Mouse (Mus musculus): ENCODE results near the gene Cited4. TPM values are rescaled to one million over a fixed set of nuclear protein-coding genes. Genes with fewer than 3 reads are reported as not detected.
A peak's percentile ranks its signal among the peaks of the same experiment; 100 is the strongest.

Gene Cited4
- polyA plus RNA-seq, 1 experiment, result not detected

GRCm38 (mm10) chr4:120697353-120697752 is 31.0 kb downstream of the Cited4 start:
- TF ChIP-seq USF1 (IDR thresholded peaks at IDR 0.05; ENCODE audit: low read depth) (no peak), MYOG (IDR thresholded peaks at IDR 0.05; ENCODE audit: control insufficient read depth in 1 of 3, insufficient read depth in 1 of 3, insufficient read length in 2 of 3, low read depth in 2 of 3) (no peak), POLR2A (IDR thresholded peaks at IDR 0.05; ENCODE audit: insufficient read length, low read depth) (no peak), MAX (IDR thresholded peaks at IDR 0.05; ENCODE audit: low read depth) (no peak), E2F4 (IDR thresholded peaks at IDR 0.05; ENCODE audit: insufficient read depth) (no peak), MYOD1 (IDR thresholded peaks at IDR 0.05; ENCODE audit: control insufficient read depth in 1 of 3, insufficient read length in 2 of 3, low read depth in 2 of 3) (no peak), TCF12 (IDR thresholded peaks at IDR 0.05; ENCODE audit: insufficient read depth, poor library complexity, severe bottlenecking) (no peak)
- Histone ChIP-seq H3K27me3 (ENCODE audit: control insufficient read depth, insufficient read depth, insufficient read length) (peaks cover 5% of the 10 kb centered on the region), H3K79me2 (ENCODE audit: control insufficient read depth, insufficient read depth) (no peaks in the 10 kb centered on the region), H3K36me3 (ENCODE audit: control insufficient read depth, insufficient read depth) (no peaks in the 10 kb centered on the region), H3K4me3 (no peak overlapping the region), H3ac (ENCODE audit: control insufficient read depth, insufficient read length) (no peak overlapping the region), H3K4me2 (ENCODE audit: low read depth) (no peak overlapping the region)

- TF ChIP-seq POLR2A (IDR thresholded peaks at IDR 0.05; ENCODE audit: insufficient read length, low read depth) (no peak), CEBPB (IDR thresholded peaks at IDR 0.05; ENCODE audit: insufficient read depth, poor library complexity, severe bottlenecking) (no peak), TCF12 (IDR thresholded peaks at IDR 0.05; ENCODE audit: insufficient read depth, poor library complexity, severe bottlenecking) (no peak), TCF3 (IDR thresholded peaks at IDR 0.05; ENCODE audit: insufficient read length, low read depth) (no peak), MYOD1 (IDR thresholded peaks at IDR 0.05; ENCODE audit: control insufficient read depth in 1 of 3, insufficient read length in 2 of 3, low read depth in 2 of 3) (no peak), MYOG (IDR thresholded peaks at IDR 0.05; ENCODE audit: control insufficient read depth in 1 of 3, insufficient read depth in 1 of 3, insufficient read length in 2 of 3, low read depth in 2 of 3) (no peak), MAX (IDR thresholded peaks at IDR 0.05; ENCODE audit: low read depth) (no peak), SRF (IDR thresholded peaks at IDR 0.05; ENCODE audit: control insufficient read depth, insufficient read length, low read depth) (no peak), REST (IDR thresholded peaks at IDR 0.05; ENCODE audit: insufficient read depth, insufficient read length) (no peak), E2F4 (IDR thresholded peaks at IDR 0.05; ENCODE audit: insufficient read depth) (no peak), POLR2AphosphoS2 (IDR thresholded peaks at IDR 0.05; ENCODE audit: insufficient read length, low read depth) (no peak)
- H3K79me2 ChIP-seq (ENCODE audit: control insufficient read depth, insufficient read depth), result no peaks in the 10 kb centered on the region
- H3K27me3 ChIP-seq (ENCODE audit: control insufficient read depth, insufficient read depth, insufficient read length), result peaks cover 5% of the 10 kb centered on the region
- no peak overlapping the region for H3K4me2 ChIP-seq (ENCODE audit: low read depth)
- no peak overlapping the region for H3K4me3 ChIP-seq
- H3ac ChIP-seq (ENCODE audit: control insufficient read depth, insufficient read length), result no peak overlapping the region
- H3K36me3 ChIP-seq (ENCODE audit: control insufficient read depth, insufficient read depth), result no peaks in the 10 kb centered on the region
Measured at GRCm38 (mm10) chr4:120697799-120698484, 31.6 kb downstream of the Cited4 start.

GRCm38 (mm10) chr4:120701180-120701579 is 34.8 kb downstream of the Cited4 start:
- Histone ChIP-seq H3K27me3 (ENCODE audit: control insufficient read depth, insufficient read depth, insufficient read length) (no peaks in the 10 kb centered on the region), H3ac (ENCODE audit: control insufficient read depth, insufficient read length) (no peak overlapping the region), H3K79me2 (ENCODE audit: control insufficient read depth, insufficient read depth) (no peaks in the 10 kb centered on the region), H3K36me3 (ENCODE audit: control insufficient read depth, insufficient read depth) (no peaks in the 10 kb centered on the region), H3K4me2 (ENCODE audit: low read depth) (no peak overlapping the region), H3K4me3 (no peak overlapping the region)
- TF ChIP-seq USF1 (IDR thresholded peaks at IDR 0.05; ENCODE audit: low read depth) (no peak), MYOD1 (IDR thresholded peaks at IDR 0.05; ENCODE audit: control insufficient read depth in 1 of 3, insufficient read length in 2 of 3, low read depth in 2 of 3) (no peak), MYOG (IDR thresholded peaks at IDR 0.05; ENCODE audit: control insufficient read depth in 1 of 3, insufficient read depth in 1 of 3, insufficient read length in 2 of 3, low read depth in 2 of 3) (peak in 1 of 3 experiments; percentile 7)

GRCm38 (mm10) chr4:120702056-120702455 is 35.7 kb downstream of the Cited4 start:
- no peaks in the 10 kb centered on the region for H3K27me3 ChIP-seq (ENCODE audit: control insufficient read depth, insufficient read depth, insufficient read length)
- H3K4me3 ChIP-seq, result no peak overlapping the region
- H3ac ChIP-seq (ENCODE audit: control insufficient read depth, insufficient read length), result no peak overlapping the region
- no peak overlapping the region for H3K4me2 ChIP-seq (ENCODE audit: low read depth)
- H3K36me3 ChIP-seq (ENCODE audit: control insufficient read depth, insufficient read depth), result no peaks in the 10 kb centered on the region
- no peaks in the 10 kb centered on the region for H3K79me2 ChIP-seq (ENCODE audit: control insufficient read depth, insufficient read depth)
- TF ChIP-seq MYOD1 (IDR thresholded peaks at IDR 0.05; ENCODE audit: control insufficient read depth in 1 of 3, insufficient read length in 2 of 3, low read depth in 2 of 3) (peak in 2 of 3 experiments; percentile 87 to 95), CEBPB (IDR thresholded peaks at IDR 0.05; ENCODE audit: insufficient read depth, poor library complexity, severe bottlenecking) (no peak), E2F4 (IDR thresholded peaks at IDR 0.05; ENCODE audit: insufficient read depth) (no peak), REST (IDR thresholded peaks at IDR 0.05; ENCODE audit: insufficient read depth, insufficient read length) (no peak), POLR2A (IDR thresholded peaks at IDR 0.05; ENCODE audit: insufficient read length, low read depth) (no peak), MAX (IDR thresholded peaks at IDR 0.05; ENCODE audit: low read depth) (no peak), MYOG (IDR thresholded peaks at IDR 0.05; ENCODE audit: control insufficient read depth in 1 of 3, insufficient read depth in 1 of 3, insufficient read length in 2 of 3, low read depth in 2 of 3) (peak; percentile 54 to 97 (median 96)), POLR2AphosphoS2 (IDR thresholded peaks at IDR 0.05; ENCODE audit: insufficient read length, low read depth) (no peak), TCF3 (IDR thresholded peaks at IDR 0.05; ENCODE audit: insufficient read length, low read depth) (peak; percentile 81), USF1 (IDR thresholded peaks at IDR 0.05; ENCODE audit: low read depth) (no peak), TCF12 (IDR thresholded peaks at IDR 0.05; ENCODE audit: insufficient read depth, poor library complexity, severe bottlenecking) (peak; percentile 22), SRF (IDR thresholded peaks at IDR 0.05; ENCODE audit: control insufficient read depth, insufficient read length, low read depth) (no peak)

GRCm38 (mm10) chr4:120702511-120702910 is 36.1 kb downstream of the Cited4 start:
- Histone ChIP-seq H3K36me3 (ENCODE audit: control insufficient read depth, insufficient read depth) (no peaks in the 10 kb centered on the region), H3K4me2 (ENCODE audit: low read depth) (no peak overlapping the region), H3K79me2 (ENCODE audit: control insufficient read depth, insufficient read depth) (no peaks in the 10 kb centered on the region), H3ac (ENCODE audit: control insufficient read depth, insufficient read length) (no peak overlapping the region), H3K27me3 (ENCODE audit: control insufficient read depth, insufficient read depth, insufficient read length) (no peaks in the 10 kb centered on the region), H3K4me3 (no peak overlapping the region)
- TF ChIP-seq SRF (IDR thresholded peaks at IDR 0.05; ENCODE audit: control insufficient read depth, insufficient read length, low read depth), result no peak
- peak in 2 of 3 experiments; percentile 37 to 81 for TF ChIP-seq MYOD1 (IDR thresholded peaks at IDR 0.05; ENCODE audit: control insufficient read depth in 1 of 3, insufficient read length in 2 of 3, low read depth in 2 of 3)
- TF ChIP-seq USF1 (IDR thresholded peaks at IDR 0.05; ENCODE audit: low read depth), result no peak
- TF ChIP-seq POLR2A (IDR thresholded peaks at IDR 0.05; ENCODE audit: insufficient read length, low read depth), result no peak
- peak in 2 of 3 experiments; percentile 49 to 56 for TF ChIP-seq MYOG (IDR thresholded peaks at IDR 0.05; ENCODE audit: control insufficient read depth in 1 of 3, insufficient read depth in 1 of 3, insufficient read length in 2 of 3, low read depth in 2 of 3)
